Mouse (Mus musculus): ENCODE data around the gene Olfr318. TPM values are rescaled to one million over a fixed set of nuclear protein-coding genes. Genes with fewer than 3 reads are reported as not detected.
"Not testable (repeated sequence)": the region's sequence is repeated elsewhere in the genome, so short reads cannot be mapped to it uniquely, and the experiment has no call there.

Olfr318 gene
- polyA plus RNA-seq (2021) = 0.03 TPM

- in situ Hi-C loops (cut with MboI; ENCODE audit: low pct_unique_long_range_greater_than_20kb) = no loop called here
- H3K27me3 ChIP-seq = peaks cover 14% of the 10 kb centered on the region
- ChIA-PET CTCF (no interaction called here), POLR2A (no interaction called here)
- TF ChIP-seq CTCF (IDR thresholded peaks at IDR 0.05) = no peak
- ATAC-seq = no peak
- DNase-seq (ENCODE audit: low read depth, low spot score) = no peak
Measured at GRCm38 (mm10) chr11:58723914-58724313, at the start of gene Olfr318. TSS of gene Olfr318 (minus strand) at chr11:58724014.

- DNase-seq (ENCODE audit: low read depth, low spot score) = no peak
- no peak for ATAC-seq
- in situ Hi-C loops (cut with MboI; ENCODE audit: low pct_unique_long_range_greater_than_20kb) = no loop called here
- ChIA-PET CTCF (no interaction called here), POLR2A (no interaction called here)
- TF ChIP-seq CTCF (IDR thresholded peaks at IDR 0.05) = no peak
- H3K27me3 ChIP-seq = peaks cover 42% of the 10 kb centered on the region
Measured at GRCm38 (mm10) chr11:58772888-58773287, 49.1 kb upstream of the Olfr318 start, which contains the start of gene Olfr315. TSS of gene Olfr315 (plus strand) at chr11:58773188.

- ChIA-PET CTCF (no interaction called here), POLR2A (no interaction called here)
- in situ Hi-C loops (cut with MboI; ENCODE audit: low pct_unique_long_range_greater_than_20kb) = no loop called here
- DNase-seq (ENCODE audit: low read depth, low spot score) (no peak), ATAC-seq (no peak)
- H3K27me3 ChIP-seq = peaks cover 21% of the 10 kb centered on the region
- TF ChIP-seq CTCF (IDR thresholded peaks at IDR 0.05) = no peak
Measured at GRCm38 (mm10) chr11:58752434-58752833, 28.6 kb upstream of the Olfr318 start, which contains the start of gene Olfr316. TSS of gene Olfr316 (plus strand) at chr11:58752734.

- in situ Hi-C loops (cut with MboI; ENCODE audit: low pct_unique_long_range_greater_than_20kb); DNase-seq (ENCODE audit: low read depth, low spot score); CTCF ChIA-PET; ATAC-seq; POLR2A ChIA-PET: not testable (repeated sequence)
- H3K27me3 ChIP-seq = peaks cover 17% of the 10 kb centered on the region
Measured at GRCm38 (mm10) chr11:58751096-58751495, 27.3 kb upstream of the Olfr318 start.

GRCm38 (mm10) chr11:58738792-58739262 lies 15.0 kb upstream of the Olfr318 start, which contains the start of gene Olfr317:
TSS of gene Olfr317 (minus strand) at chr11:58739212.
- peaks cover 8% of the 10 kb centered on the region for H3K27me3 ChIP-seq
- DNase-seq (ENCODE audit: low read depth, low spot score) (no peak), ATAC-seq (no peak)
- in situ Hi-C loops (cut with MboI; ENCODE audit: low pct_unique_long_range_greater_than_20kb) = loop anchor here (10.0 kb wide), 1 partner anchor 74 kb away; no protein-coding TSS in a partner anchor
- ChIA-PET CTCF (no interaction called here), POLR2A (no interaction called here)
- TF ChIP-seq CTCF (IDR thresholded peaks at IDR 0.05) = no peak

GRCm38 (mm10) chr11:58733372-58733771 lies 9.6 kb upstream of the Olfr318 start:
- POLR2A ChIA-PET = no interaction called here
- TF ChIP-seq CTCF (IDR thresholded peaks at IDR 0.05) = no peak
- in situ Hi-C loops (cut with MboI; ENCODE audit: low pct_unique_long_range_greater_than_20kb) = loop anchor here (10.0 kb wide), 1 partner anchor 69 kb away; no protein-coding TSS in a partner anchor
- CTCF ChIA-PET = no interaction called here
- ATAC-seq = no peak
- DNase-seq (ENCODE audit: low read depth, low spot score) = no peak
- H3K27me3 ChIP-seq = peaks cover 8% of the 10 kb centered on the region

GRCm38 (mm10) chr11:58727896-58728650 lies 4.3 kb upstream of the Olfr318 start:
- ATAC-seq; in situ Hi-C loops (cut with MboI; ENCODE audit: low pct_unique_long_range_greater_than_20kb); CTCF ChIA-PET; DNase-seq (ENCODE audit: low read depth, low spot score): not testable (repeated sequence)
- peaks cover 14% of the 10 kb centered on the region for H3K27me3 ChIP-seq
- POLR2A ChIA-PET = interaction anchor here (0.6 kb wide), 1 partner anchor 65 kb away, joined by 6 read pairs; no protein-coding TSS in a partner anchor

GRCm38 (mm10) chr11:58719701-58720100 lies 4.1 kb downstream of the Olfr318 start:
- in situ Hi-C loops (cut with MboI; ENCODE audit: low pct_unique_long_range_greater_than_20kb) = no loop called here
- DNase-seq (ENCODE audit: low read depth, low spot score) (no peak), ATAC-seq (no peak)

GRCm38 (mm10) chr11:58717723-58718122 lies 6.1 kb downstream of the Olfr318 start:
- DNase-seq (ENCODE audit: low read depth, low spot score); H3K27me3 ChIP-seq; CTCF ChIA-PET; POLR2A ChIA-PET; ATAC-seq; in situ Hi-C loops (cut with MboI; ENCODE audit: low pct_unique_long_range_greater_than_20kb): not testable (repeated sequence)

More at GRCm38 (mm10) chr11:58719701-58720100, 4.1 kb downstream of the Olfr318 start:
- POLR2A ChIA-PET = interaction anchor here (0.7 kb wide), 1 partner anchor 78 kb away, joined by 4 read pairs; no protein-coding TSS in a partner anchor
- TF ChIP-seq CTCF (IDR thresholded peaks at IDR 0.05) = no peak
- H3K27me3 ChIP-seq = peaks cover 7% of the 10 kb centered on the region
- CTCF ChIA-PET = no interaction called here

- peaks cover 10% of the 10 kb centered on the region for H3K27me3 ChIP-seq
- ChIA-PET POLR2A (no interaction called here), CTCF (no interaction called here)
- no peak for DNase-seq (ENCODE audit: low read depth, low spot score)
- in situ Hi-C loops (cut with MboI; ENCODE audit: low pct_unique_long_range_greater_than_20kb) = no loop called here
- no peak for ATAC-seq
- no peak for TF ChIP-seq CTCF (IDR thresholded peaks at IDR 0.05)
Measured at GRCm38 (mm10) chr11:58709086-58709485, 14.7 kb downstream of the Olfr318 start.

GRCm38 (mm10) chr11:58698862-58699261 lies 25.0 kb downstream of the Olfr318 start, which contains the start of gene Olfr319:
TSS of gene Olfr319 (plus strand) at chr11:58699162.
- no peak for DNase-seq (ENCODE audit: low read depth, low spot score)
- ChIA-PET CTCF (no interaction called here), POLR2A (no interaction called here)
- TF ChIP-seq CTCF (IDR thresholded peaks at IDR 0.05) = no peak
- in situ Hi-C loops (cut with MboI; ENCODE audit: low pct_unique_long_range_greater_than_20kb) = no loop called here
- ATAC-seq = no peak
- no peaks in the 10 kb centered on the region for H3K27me3 ChIP-seq

All from Patski (cell line).